Mouse (Mus musculus) cerebellum, adult 18-20 months (tissue): ENCODE measurements around the gene Mmp28.

ENCODE experiments used
- DNase-seq, 2 experiments: peaks; one replicate each; pipeline ENCODE4 v3.0.0; 2021

Mmp28 gene

GRCm38 (mm10) chr11:83447612-83448011, 15.3 kb downstream of the Mmp28 start:
- no peak for DNase-seq

DNA sequence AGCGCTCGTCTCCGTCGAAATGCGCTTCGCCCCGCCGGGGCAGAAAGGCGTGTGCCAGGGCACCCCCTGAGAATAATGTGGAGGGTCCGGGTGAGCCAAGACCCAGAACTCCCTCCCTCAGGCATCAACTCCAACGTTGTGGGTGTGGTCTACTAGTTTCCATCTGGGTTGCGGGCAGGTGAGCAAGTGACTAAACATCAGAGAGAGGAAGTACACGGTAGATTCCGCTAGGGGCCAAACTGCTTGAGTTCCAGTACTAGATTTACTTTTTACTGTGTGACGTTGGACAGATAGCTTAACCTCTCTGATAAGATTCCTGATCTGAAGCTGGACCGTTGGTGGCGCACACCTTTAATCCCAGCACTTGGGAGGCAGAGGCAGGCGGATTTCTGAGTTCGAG, 17.9 kb downstream of the Mmp28 start:
- DNase-seq = no peak

DNA sequence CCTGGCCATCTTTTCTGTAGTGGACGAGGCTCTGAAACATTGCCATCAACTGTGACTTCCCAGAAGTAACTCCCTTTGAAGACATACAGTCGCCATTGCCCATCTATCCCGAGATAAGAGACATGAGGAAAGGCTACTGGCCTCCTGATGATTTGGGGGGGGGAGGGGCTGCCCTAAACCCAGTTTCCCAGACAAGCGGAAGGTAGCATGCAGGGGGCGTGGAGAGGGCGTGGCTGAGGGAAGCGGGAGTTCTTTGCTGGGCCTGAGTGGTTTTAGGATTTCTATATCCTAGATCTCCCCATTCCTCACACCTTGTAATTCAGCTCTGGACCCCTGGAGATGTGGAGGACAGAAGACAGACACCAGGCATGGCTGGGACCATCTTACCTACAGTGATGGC, 19.0 kb downstream of the Mmp28 start:
- DNase-seq = no peak

DNA sequence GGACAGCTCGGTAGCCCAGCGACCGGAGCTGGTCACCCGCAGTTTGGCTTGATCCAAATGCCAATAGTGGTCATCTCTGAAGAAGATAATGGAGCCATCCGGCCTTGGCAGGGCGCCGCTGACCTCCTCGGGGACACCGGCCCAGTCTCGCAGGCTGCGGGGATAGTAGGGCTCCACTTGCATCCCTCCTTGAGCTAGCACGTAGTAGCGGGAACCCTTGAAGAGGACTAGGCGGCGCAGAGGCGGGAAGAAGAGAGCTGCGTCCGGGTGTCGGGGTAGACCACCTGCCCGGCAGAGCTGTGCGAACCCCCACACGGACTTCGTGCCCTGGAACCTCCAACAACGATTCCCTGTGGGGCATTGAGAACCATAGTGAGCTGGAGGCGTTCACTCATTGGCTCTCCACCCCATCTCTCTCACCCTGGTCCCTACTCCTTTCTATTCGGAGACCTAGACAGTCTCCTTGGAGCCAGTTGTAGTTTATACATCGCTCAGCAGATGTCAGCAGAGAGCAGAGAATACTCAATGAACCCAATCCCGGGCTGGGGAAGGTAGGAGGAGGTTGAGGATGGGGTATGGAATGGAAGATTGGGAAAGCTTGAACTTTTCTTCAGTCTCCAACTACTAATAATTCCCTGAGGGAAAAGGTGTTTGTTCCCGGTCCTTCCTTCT, 20.1 kb downstream of the Mmp28 start:
- DNase-seq = peak; percentile 88

DNA sequence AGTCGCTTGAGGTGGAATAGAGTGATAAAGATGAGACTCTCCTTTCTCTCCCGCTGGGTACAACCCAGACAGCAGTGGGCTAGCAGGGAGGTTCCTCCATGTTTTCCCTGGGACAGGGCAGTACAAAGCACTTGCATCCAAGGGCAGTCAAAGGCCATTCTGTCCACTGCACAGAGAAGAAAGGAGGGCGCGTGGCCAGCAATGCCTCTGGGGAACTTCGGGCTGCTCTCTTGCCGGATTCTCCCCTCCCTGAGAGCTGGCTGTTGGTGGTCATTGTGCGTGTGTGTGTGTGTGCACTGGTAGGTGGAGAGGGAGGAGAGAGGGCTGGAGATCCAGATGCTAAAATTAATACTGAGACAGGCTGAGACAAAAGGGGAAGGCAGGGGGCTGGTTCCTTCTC, 21.6 kb downstream of the Mmp28 start:
- DNase-seq = no peak

- DNase-seq = peak; percentile 88 to 94
These were observed 22.5 kb downstream of the Mmp28 start for GRCm38 (mm10) chr11:83440081-83441064.

DNA sequence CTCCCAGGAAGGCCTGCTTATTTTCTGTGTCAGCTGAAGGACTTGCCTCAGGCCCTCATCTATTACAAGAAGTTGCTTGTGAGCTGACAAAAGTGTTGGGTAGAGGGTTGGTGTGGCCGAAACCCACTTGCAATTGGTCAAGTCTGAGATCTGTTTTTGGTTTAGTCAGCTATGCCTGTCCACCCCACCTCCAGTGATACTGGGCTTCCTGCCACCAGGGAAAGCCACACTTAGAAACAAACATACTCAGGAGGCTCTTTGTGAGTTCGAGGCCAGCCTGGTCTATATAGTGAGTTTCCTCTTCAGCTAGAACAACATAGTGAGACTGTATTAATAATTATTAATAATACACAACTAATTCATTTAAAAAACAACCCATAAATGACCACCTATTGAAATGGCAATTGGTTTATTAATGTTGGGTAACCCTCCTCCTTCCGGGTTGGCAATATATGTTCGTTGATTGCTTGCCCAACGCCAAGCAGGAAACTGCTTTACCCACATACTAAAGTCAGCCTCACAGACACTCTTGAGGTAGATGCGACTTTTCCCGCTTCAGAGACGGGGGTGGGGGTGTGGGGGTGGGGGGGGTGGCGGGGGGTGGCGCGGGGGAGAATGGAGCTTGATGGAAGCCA, 23.3 kb downstream of the Mmp28 start:
- DNase-seq = no peak

DNA sequence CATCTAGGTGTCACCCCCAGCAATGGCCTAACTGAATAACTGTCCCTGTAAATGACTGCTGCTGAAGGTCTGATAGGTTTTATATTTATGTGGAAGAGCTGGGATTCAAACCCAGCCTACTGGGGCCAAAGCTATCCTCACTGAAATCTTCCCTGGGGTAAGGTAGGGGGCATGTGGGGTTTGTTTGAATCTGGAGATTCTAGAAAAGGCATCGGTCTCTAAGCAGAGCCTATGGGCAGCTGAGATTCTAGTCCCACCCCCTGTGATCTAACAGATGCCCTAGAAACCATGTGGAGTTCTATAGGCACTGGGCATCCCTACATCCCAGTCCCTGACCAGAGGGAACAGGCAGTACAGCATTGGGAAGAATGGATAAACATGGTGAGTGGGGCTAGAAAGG, 25.5 kb downstream of the Mmp28 start, which contains the start of gene 1700020L24Rik:
Gene 1700020L24Rik (plus strand): TSS at position 301 of the 400 bp plus-strand sequence.
- no peak for DNase-seq

DNA sequence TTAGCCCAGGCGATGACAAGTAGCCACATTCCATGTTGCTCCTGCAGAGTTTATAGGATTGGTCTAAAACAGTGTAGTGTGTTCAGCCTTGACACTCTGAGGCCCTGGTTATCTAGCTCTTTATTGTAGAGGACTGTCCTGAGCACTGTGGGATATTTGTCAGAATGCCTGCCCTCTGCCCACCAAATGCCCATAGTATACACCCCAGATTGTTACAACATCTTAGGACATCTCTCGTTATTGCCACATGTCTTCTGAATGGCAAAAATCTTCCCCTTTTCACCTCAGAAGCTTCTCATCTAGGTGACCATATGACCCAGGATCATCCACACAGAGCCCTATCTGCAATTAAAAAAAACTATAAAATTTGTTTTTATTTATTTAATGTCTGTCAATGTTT, 30.3 kb downstream of the Mmp28 start:
- no peak for DNase-seq

DNA sequence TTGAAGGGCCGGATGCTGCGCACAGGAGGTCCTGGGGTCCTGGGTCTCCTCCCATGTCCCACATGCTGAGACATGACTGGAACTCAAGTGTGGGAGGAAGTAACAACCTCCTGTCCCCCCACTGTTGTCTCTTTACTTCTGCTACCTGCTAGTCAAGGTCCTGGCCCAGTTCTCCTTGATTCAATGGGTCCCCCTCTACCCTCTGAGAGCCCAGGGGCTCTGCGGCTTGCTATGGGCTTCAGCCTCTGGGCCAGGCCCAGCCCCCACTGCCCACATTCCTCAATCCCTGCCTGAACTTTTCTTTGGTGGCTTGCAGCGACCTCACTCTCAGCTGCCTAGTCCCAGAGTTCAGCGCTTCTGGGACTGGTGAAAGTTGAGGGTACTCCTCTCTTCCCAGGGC, 33.5 kb downstream of the Mmp28 start, which contains the start of gene Gas2l2:
Gene Gas2l2 (minus strand): TSS at position 101 of the 400 bp plus-strand sequence.
- DNase-seq = no peak

- DNase-seq = no peak
These were observed 35.9 kb downstream of the Mmp28 start for GRCm38 (mm10) chr11:83426964-83427363.

GRCm38 (mm10) chr11:83424681-83425080, 38.2 kb downstream of the Mmp28 start:
- DNase-seq = peak; percentile 80 to 87

- DNase-seq = no peak
These were observed 41.6 kb downstream of the Mmp28 start for GRCm38 (mm10) chr11:83421305-83421704.

DNA sequence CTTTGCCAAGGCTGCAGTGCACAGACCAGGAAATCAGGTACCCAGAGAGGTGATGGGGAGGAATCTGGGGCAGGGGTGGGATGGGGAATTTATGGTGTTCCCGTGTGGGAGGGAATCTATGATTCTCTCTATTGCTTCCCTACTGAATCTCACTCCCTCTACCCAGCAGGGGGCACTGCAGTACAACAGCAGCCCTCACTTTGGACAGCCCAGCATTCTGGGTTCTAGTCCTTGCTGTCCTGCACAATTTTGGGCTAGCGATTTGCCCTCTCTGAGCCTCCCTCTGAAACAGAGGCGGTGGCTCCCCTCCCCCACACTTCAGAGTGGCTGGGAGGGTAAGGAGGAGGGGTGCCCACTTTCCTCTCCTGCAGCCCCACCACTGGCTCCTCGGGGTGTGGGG, 42.5 kb downstream of the Mmp28 start:
- no peak for DNase-seq

- peak; percentile 55 to 60 for DNase-seq
These were observed 44.3 kb downstream of the Mmp28 start for GRCm38 (mm10) chr11:83418566-83418965.

- DNase-seq = no peak
These were observed 45.2 kb downstream of the Mmp28 start for GRCm38 (mm10) chr11:83417708-83418107.

GRCm38 (mm10) chr11:83417080-83417479, 45.8 kb downstream of the Mmp28 start:
- no peak for DNase-seq

GRCm38 (mm10) chr11:83410510-83410909, 52.4 kb downstream of the Mmp28 start:
- DNase-seq = peak; percentile 40 to 41

DNA sequence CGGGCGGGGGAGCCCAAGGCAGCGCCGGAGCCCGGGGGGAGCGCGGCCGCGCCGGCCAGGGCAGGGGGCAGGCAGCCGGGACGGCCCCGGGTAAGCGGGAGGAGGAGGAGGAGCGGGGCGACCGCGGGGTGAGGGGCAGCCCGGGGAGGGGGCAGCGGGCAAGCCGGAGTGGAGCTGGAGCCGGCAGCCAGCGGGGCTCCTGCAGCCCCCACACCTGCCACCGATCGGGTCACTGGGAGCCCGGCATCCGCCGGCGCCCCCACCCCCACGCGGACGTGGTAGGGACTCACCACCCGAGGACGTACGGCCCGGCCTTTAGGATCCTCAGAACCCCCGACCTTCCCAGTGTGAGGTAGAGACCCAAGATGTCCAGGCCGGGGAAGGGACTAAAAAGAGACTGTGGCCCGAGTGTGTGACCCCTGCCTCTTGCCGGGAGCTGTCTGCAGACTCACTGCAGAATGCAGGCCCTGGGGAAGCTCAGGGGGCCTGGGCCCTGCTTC, 53.0 kb downstream of the Mmp28 start:
- peak; percentile 40 to 59 for DNase-seq

GRCm38 (mm10) chr11:83409087-83409754, 53.6 kb downstream of the Mmp28 start, which contains the start of gene Rasl10b:
TSS of gene Rasl10b (plus strand) at chr11:83409137.
- peak; percentile 55 to 76 for DNase-seq

- no peak for DNase-seq
These were observed 54.6 kb downstream of the Mmp28 start for GRCm38 (mm10) chr11:83408242-83408641.

- no peak for DNase-seq
These were observed 56.5 kb downstream of the Mmp28 start for GRCm38 (mm10) chr11:83406391-83406790.
